Mouse (Mus musculus): ENCODE data around the gene Cbx4. TPM values are rescaled to one million over a fixed set of nuclear protein-coding genes. Genes with fewer than 3 reads are reported as not detected.
A peak's percentile ranks its signal among the peaks of the same experiment; 100 is the strongest.

Gene Cbx4
- polyA plus RNA-seq, 1 experiment from 2014 or later, result 12.7 TPM

- Histone ChIP-seq H3K27me3 (peaks cover 84% of the 10 kb centered on the region), H3K9me3 (no peaks in the 10 kb centered on the region), H3K36me3 (replicated peaks) (no peaks in the 10 kb centered on the region), H3K9ac (peak overlapping the region; percentile 33; the same call in 1 of the 2 replicates), H3K27ac (no peak overlapping the region), H3K4me1 (peaks cover 46% of the 10 kb centered on the region), H3K4me3 (replicated peaks) (peak overlapping the region; percentile 20), H3K4me2 (peak overlapping the region; percentile 97)
- WGBS, result 1% methylated on average over 57 of the region's 58 CpGs
- no peak for ATAC-seq (ENCODE audit: low FRiP score)
Measured at GRCm38 (mm10) chr11:119058041-119058995, 27.7 kb downstream of the Cbx4 start.

GRCm38 (mm10) chr11:119057291-119057690 lies 28.7 kb downstream of the Cbx4 start:
- no peak for ATAC-seq (ENCODE audit: low FRiP score)
- H3K9ac ChIP-seq, result peak overlapping the region; percentile 93; the same call in 1 of the 2 replicates
- peak overlapping the region; percentile 63 for H3K4me3 ChIP-seq (replicated peaks)
- no peaks in the 10 kb centered on the region for H3K36me3 ChIP-seq (replicated peaks)
- 3% methylated on average over 9 of the region's 9 CpGs for WGBS
- H3K4me1 ChIP-seq, result peaks cover 55% of the 10 kb centered on the region
- peak overlapping the region; percentile 97 for H3K4me2 ChIP-seq
- H3K27ac ChIP-seq, result no peak overlapping the region
- peaks cover 83% of the 10 kb centered on the region for H3K27me3 ChIP-seq
- no peaks in the 10 kb centered on the region for H3K9me3 ChIP-seq

DNA sequence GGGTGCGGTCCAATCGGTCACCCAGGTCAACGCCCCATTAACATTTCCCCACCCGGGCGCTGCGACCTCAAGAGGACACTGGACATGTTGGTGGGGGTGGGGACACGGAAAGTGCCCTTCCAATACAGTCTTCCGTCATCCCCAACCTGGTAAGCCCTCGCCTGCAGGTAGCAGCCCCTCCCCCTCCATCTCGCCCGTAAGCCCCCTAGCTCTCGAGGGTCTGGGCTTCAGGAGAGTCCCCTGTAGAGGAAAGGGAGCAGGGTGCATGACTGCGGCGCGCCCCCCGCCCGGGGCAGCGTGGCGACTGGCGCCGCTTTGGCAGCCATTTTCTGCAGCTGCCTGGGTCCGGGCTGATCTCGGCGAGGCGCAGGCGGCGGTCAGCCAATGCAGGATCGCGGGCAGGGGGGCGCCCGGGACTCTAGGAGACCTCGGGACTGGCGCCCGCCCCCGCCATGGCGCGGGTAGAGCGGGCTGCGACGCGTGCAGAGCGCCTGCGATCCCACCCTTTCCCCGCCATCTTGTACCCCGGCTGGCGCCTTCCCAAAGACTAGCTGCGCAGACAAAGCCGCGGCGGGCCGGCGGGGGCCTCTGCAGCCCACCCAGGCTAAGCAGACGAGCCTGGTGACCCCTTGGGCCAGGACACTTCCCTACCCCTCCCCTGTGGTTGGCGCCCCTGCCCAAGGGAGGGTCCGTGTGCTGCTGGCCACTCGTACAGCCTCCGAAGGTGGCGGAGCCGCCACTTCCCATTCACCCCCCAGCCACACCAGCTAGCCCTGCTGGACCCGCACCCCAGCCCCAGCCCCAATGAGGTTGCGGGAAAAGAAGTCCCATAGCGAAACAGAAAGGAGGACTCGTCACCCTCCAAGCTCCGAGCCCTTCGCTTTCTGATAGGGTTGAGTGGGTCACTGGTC lies 29.5 kb downstream of the Cbx4 start:
- Histone ChIP-seq H3K9me3 (no peaks in the 10 kb centered on the region), H3K4me3 (replicated peaks) (peak overlapping the region; percentile 63), H3K9ac (peak overlapping the region; percentile 93), H3K36me3 (replicated peaks) (no peaks in the 10 kb centered on the region), H3K4me2 (peak overlapping the region; percentile 97), H3K4me1 (peaks cover 59% of the 10 kb centered on the region), H3K27me3 (peaks cover 83% of the 10 kb centered on the region), H3K27ac (peak overlapping the region; percentile 71)
- under 1% methylated on average over 63 of the region's 65 CpGs for WGBS
- peak; percentile 10; the same call in 1 of the 2 replicates for ATAC-seq (ENCODE audit: low FRiP score)

- Histone ChIP-seq H3K27ac (no peak overlapping the region), H3K4me3 (replicated peaks) (peak overlapping the region; percentile 63), H3K9ac (peak overlapping the region; percentile 38; the same call in 1 of the 2 replicates), H3K36me3 (replicated peaks) (no peaks in the 10 kb centered on the region), H3K4me1 (peaks cover 59% of the 10 kb centered on the region), H3K27me3 (peaks cover 83% of the 10 kb centered on the region), H3K4me2 (peak overlapping the region; percentile 97), H3K9me3 (no peaks in the 10 kb centered on the region)
- 2% methylated on average over 32 of the region's 32 CpGs for WGBS
- no peak for ATAC-seq (ENCODE audit: low FRiP score)
Measured at GRCm38 (mm10) chr11:119055571-119056131, 30.4 kb downstream of the Cbx4 start.

DNA sequence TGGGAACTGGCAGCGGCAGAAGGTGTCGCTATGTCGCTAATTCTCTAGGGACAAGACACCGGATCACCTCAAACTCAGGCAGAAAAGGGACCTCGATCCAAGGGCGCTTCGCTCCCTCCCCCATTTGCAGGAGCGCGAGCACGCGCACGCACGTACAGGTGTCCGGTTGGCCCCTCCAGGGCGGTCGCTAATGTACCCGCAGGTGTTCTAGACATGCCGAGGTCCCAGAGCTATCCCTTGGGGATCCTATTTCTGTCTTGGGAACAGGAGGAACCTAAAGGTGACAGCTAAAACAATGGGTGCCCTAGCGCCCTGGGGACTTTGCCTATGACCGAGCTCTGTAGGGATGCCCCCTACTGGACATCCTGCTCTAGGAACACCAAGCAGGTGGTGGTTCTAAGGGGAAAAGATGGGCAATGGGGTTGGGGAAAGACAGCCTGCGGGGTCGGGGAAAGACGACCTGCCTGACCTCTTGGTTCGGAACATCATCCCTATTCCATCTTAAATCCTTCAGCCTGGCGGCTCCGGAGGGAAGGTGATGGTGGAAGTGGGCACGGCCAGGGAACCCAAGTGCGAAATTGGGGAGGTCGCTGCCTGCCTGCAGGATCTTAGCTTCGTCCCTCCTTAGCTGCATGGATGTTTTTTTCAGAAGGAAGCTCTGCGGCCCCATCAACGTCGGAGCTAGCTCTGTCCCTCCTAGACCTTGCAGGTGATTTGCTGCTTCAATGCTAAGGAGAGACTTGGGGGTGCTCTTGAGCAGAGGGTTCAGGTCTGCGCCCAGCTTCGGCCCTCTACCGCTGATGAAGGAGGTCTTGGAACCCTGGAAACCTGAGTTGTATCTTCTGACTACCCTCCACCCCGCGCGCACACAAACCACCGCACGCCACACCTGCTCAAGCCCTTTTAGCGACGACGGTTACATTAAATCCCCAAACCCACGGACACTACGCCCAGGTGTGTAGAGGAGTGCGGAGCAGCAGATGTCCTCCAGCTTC lies 31.4 kb downstream of the Cbx4 start:
- Histone ChIP-seq H3K36me3 (replicated peaks) (no peaks in the 10 kb centered on the region), H3K4me1 (peaks cover 59% of the 10 kb centered on the region), H3K27ac (peak overlapping the region; percentile 92), H3K27me3 (peaks cover 83% of the 10 kb centered on the region), H3K4me3 (replicated peaks) (peak overlapping the region; percentile 63), H3K9ac (peak overlapping the region; percentile 59), H3K4me2 (peak overlapping the region; percentile 97), H3K9me3 (no peaks in the 10 kb centered on the region)
- ATAC-seq (ENCODE audit: low FRiP score), result no peak
- WGBS, result 1% methylated on average over 47 of the region's 47 CpGs

GRCm38 (mm10) chr11:119053738-119054350 lies 32.2 kb downstream of the Cbx4 start:
- H3K4me2 ChIP-seq, result peak overlapping the region; percentile 97
- H3K27ac ChIP-seq, result peak overlapping the region; percentile 92
- no peaks in the 10 kb centered on the region for H3K9me3 ChIP-seq
- H3K4me3 ChIP-seq (replicated peaks), result peak overlapping the region; percentile 35
- no peaks in the 10 kb centered on the region for H3K36me3 ChIP-seq (replicated peaks)
- ATAC-seq (ENCODE audit: low FRiP score), result peak; percentile 37; the same call in 1 of the 2 replicates
- 1% methylated on average over 34 of the region's 35 CpGs for WGBS
- peaks cover 57% of the 10 kb centered on the region for H3K4me1 ChIP-seq
- H3K27me3 ChIP-seq, result peaks cover 83% of the 10 kb centered on the region
- H3K9ac ChIP-seq, result peak overlapping the region; percentile 59

DNA sequence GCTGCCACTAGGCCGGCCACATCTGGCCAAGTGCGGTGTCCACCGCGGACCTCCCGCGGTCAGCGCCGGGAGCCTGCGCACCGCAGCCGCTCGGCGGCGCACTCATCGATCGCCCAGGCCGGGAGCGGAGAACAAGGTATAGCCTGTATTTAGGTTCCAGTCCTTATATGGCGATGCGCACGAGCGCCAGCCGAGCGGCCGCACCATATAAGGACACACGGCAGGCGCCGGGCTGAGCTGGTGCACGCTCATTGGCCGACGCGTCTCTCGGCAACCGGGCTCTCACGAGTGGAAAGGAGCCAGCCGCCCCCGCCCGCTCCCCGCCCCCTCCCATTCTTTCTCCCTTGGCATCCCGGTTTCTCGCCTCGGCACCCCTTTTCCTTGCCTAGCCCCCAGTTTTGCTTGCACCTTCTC lies 32.8 kb downstream of the Cbx4 start:
- H3K27ac ChIP-seq, result peak overlapping the region; percentile 92
- H3K4me2 ChIP-seq, result peak overlapping the region; percentile 97
- peak overlapping the region; percentile 35 for H3K4me3 ChIP-seq (replicated peaks)
- H3K27me3 ChIP-seq, result peaks cover 83% of the 10 kb centered on the region
- WGBS, result under 1% methylated on average over 42 of the region's 42 CpGs
- peak; percentile 94 for ATAC-seq (ENCODE audit: low FRiP score)
- peak overlapping the region; percentile 59 for H3K9ac ChIP-seq
- no peaks in the 10 kb centered on the region for H3K36me3 ChIP-seq (replicated peaks)
- no peaks in the 10 kb centered on the region for H3K9me3 ChIP-seq
- peaks cover 57% of the 10 kb centered on the region for H3K4me1 ChIP-seq

DNA sequence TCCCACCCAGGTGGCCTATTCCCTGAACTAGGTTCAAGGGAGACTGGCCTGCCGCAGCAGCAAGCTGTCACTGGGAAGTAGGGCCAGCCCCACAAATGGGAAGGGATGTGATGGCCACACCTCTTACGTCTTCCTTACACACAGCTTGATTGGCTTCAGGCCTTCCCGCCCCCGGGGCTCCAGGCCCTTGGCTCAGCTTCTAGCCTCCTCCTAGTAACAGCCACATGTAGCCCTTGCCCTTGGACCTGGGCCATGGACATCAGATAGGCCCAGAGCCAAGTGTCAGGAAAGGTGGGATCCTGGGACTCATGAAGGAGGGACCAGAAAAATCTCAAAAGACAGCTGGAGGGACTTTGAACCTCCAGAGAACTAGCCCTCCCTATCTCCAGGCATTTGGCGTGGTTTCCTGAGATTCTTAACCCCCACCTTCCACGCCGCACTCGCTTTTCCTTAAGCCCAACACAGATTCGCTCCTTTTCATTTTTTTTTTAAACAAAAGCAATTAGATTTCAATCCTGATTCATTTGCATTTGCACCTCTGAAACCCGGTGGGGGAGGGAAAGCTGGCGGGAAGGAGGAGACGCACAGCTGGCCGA lies 33.3 kb downstream of the Cbx4 start:
- Histone ChIP-seq H3K4me2 (peak overlapping the region; percentile 97), H3K27me3 (peaks cover 83% of the 10 kb centered on the region), H3K4me1 (peaks cover 57% of the 10 kb centered on the region), H3K36me3 (replicated peaks) (no peaks in the 10 kb centered on the region), H3K9me3 (no peaks in the 10 kb centered on the region), H3K9ac (peak overlapping the region; percentile 54; the same call in 1 of the 2 replicates), H3K27ac (peak overlapping the region; percentile 92), H3K4me3 (replicated peaks) (peak overlapping the region; percentile 35)
- 6% methylated on average over 13 of the region's 13 CpGs for WGBS
- no peak for ATAC-seq (ENCODE audit: low FRiP score)

DNA sequence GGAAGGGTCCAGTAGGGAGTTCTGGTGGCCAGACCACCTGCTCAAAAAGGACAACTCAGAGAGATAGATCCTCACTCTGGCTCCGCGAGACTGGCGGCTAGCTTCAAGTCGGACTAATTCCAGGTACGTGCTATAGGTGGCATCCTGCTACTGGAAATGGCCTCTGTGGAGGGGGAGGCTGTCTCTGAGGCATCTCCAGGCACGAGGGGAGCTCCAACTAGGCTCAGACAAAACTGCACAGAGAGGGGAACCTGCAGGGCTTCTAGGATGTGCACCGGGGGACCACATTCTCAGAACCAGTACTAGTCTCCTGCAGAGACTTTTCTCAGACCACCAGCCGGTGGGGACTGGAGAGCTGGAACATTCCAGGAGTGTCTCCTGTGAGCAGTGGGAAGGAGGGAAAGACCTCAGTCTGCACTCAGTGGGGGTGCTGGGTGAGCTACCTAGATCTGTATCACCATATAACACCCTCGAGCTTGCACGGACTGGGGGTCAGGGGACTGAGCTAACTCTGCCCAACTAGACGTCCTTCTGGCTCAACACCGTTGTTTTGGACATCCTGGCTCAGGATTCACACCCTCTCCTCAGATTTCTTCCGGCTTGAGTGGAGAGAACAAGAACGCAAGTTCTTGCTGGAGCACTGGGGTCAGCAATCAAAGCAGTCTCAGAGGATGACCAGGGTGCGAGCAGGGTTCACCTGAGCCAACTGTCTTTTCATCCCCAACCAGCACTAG lies 33.9 kb downstream of the Cbx4 start:
- 3% methylated on average over 15 of the region's 15 CpGs for WGBS
- Histone ChIP-seq H3K36me3 (replicated peaks) (no peaks in the 10 kb centered on the region), H3K9me3 (no peaks in the 10 kb centered on the region), H3K27me3 (peaks cover 83% of the 10 kb centered on the region), H3K4me3 (replicated peaks) (no peak overlapping the region), H3K27ac (peak overlapping the region; percentile 92; the same call in 1 of the 2 replicates), H3K4me2 (no peak overlapping the region), H3K9ac (no peak overlapping the region), H3K4me1 (peaks cover 57% of the 10 kb centered on the region)
- no peak for ATAC-seq (ENCODE audit: low FRiP score)

- H3K9ac ChIP-seq, result no peak overlapping the region
- ATAC-seq (ENCODE audit: low FRiP score), result no peak
- H3K9me3 ChIP-seq, result no peaks in the 10 kb centered on the region
Measured at GRCm38 (mm10) chr11:119051426-119051825, 34.6 kb downstream of the Cbx4 start.

More at GRCm38 (mm10) chr11:119051426-119051825, 34.6 kb downstream of the Cbx4 start:
- Histone ChIP-seq H3K27ac (no peak overlapping the region), H3K36me3 (replicated peaks) (no peaks in the 10 kb centered on the region), H3K27me3 (peaks cover 90% of the 10 kb centered on the region), H3K4me2 (no peak overlapping the region), H3K4me3 (replicated peaks) (no peak overlapping the region), H3K4me1 (peaks cover 59% of the 10 kb centered on the region)
